Mouse (Mus musculus) adrenal gland, adult 10 weeks (tissue): ENCODE data around the gene Dnah7b. TPM values are rescaled to one million over a fixed set of nuclear protein-coding genes. Genes with fewer than 3 reads are reported as not detected.

Experiments used
- polyA plus RNA-seq: library from polyadenylated mRNA; stranded (reverse); fragments of 350-450 nt; fragmentation: Illumina TruSeq; extraction: RNeasy Lipid Tissue Mini Kit (QIAGEN cat#74804); gene quantifications from one replicate; pipeline ENCODE4 v1.2.3, GENCODE M21; 2014; ENCODE audit warnings: low read depth, low replicate concordance

The Dnah7b gene
- polyA plus RNA-seq = 8.7 TPM

GRCm38 (mm10) chr1:46066015-46066414 is at the start of gene Dnah7b:
Gene Dnah7b (plus strand): TSS chr1:46066315.

Other genes starting within 250 kb of the Dnah7b start
- gene Gm5269, start 176.0 kb upstream of the Dnah7b start, polyA plus RNA-seq = not detected
- 46.7 TPM for gene Slc40a1, start 139.8 kb upstream of the Dnah7b start, polyA plus RNA-seq